Mouse (Mus musculus): ENCODE data around the gene Tnfaip1. TPM values are rescaled to one million over a fixed set of nuclear protein-coding genes. Genes with fewer than 3 reads are reported as not detected.

The Tnfaip1 gene
- polyA plus RNA-seq, 1 experiment from 2014 or later: 92.4 TPM

- no peak for DNase-seq (ENCODE audit: low spot score)
- H3K36me3 ChIP-seq: no peaks in the 10 kb centered on the region
- 85% methylated on average over 4 of the region's 4 CpGs for WGBS
- no peaks in the 10 kb centered on the region for H3K9me3 ChIP-seq (replicated peaks)
- H3K27me3 ChIP-seq (ENCODE audit: low read depth, poor library complexity, severe bottlenecking): no peaks in the 10 kb centered on the region
- no peak overlapping the region for H3K4me3 ChIP-seq
- H3K27ac ChIP-seq: no peak overlapping the region
- peaks cover 4% of the 10 kb centered on the region; the same call in 1 of the 2 replicates for H3K4me1 ChIP-seq
These were observed 19.9 kb upstream of the Tnfaip1 start for GRCm38 (mm10) chr11:78556070-78556469.

GRCm38 (mm10) chr11:78555623-78556022, 19.5 kb upstream of the Tnfaip1 start:
- 84% methylated on average over 3 of the region's 3 CpGs for WGBS

GRCm38 (mm10) chr11:78551059-78551398, 14.9 kb upstream of the Tnfaip1 start:
- Histone ChIP-seq H3K27ac (peak overlapping the region; percentile 91), H3K9me3 (replicated peaks) (no peaks in the 10 kb centered on the region), H3K4me3 (peak overlapping the region; percentile 78), H3K36me3 (peaks cover 9% of the 10 kb centered on the region; the same call in 1 of the 2 replicates), H3K4me1 (peaks cover 27% of the 10 kb centered on the region), H3K27me3 (ENCODE audit: low read depth, poor library complexity, severe bottlenecking) (no peaks in the 10 kb centered on the region)
- DNase-seq (ENCODE audit: low spot score): no peak
- WGBS: 34% methylated on average over 6 of the region's 6 CpGs

More at GRCm38 (mm10) chr11:78555623-78556022, 19.5 kb upstream of the Tnfaip1 start:
- Histone ChIP-seq H3K27me3 (ENCODE audit: low read depth, poor library complexity, severe bottlenecking) (no peaks in the 10 kb centered on the region), H3K4me1 (peaks cover 8% of the 10 kb centered on the region; the same call in 1 of the 2 replicates), H3K36me3 (no peaks in the 10 kb centered on the region), H3K27ac (no peak overlapping the region), H3K4me3 (no peak overlapping the region), H3K9me3 (replicated peaks) (no peaks in the 10 kb centered on the region)
- DNase-seq (ENCODE audit: low spot score): no peak

- peak; percentile 95 for DNase-seq (ENCODE audit: low spot score)
- peak within 1 kb of the TSS; percentile 91 for H3K27ac ChIP-seq
- H3K27me3 ChIP-seq (ENCODE audit: low read depth, poor library complexity, severe bottlenecking): no peaks in the 10 kb centered on the region
- whole genome bisulfite sequencing: under 1% methylated on average over 60 of the region's 60 CpGs
- no peaks in the 10 kb centered on the region for H3K9me3 ChIP-seq (replicated peaks)
- peaks cover 15% of the 10 kb centered on the region for H3K36me3 ChIP-seq
- H3K4me3 ChIP-seq: peak within 1 kb of the TSS; percentile 78
- peaks cover 27% of the 10 kb centered on the region for H3K4me1 ChIP-seq
These were observed 14.3 kb upstream of the Tnfaip1 start, which contains the start of gene Tmem97 for GRCm38 (mm10) chr11:78550168-78551058. Tmem97 (minus strand) TSS chr11:78550777.

- peaks cover 24% of the 10 kb centered on the region for H3K36me3 ChIP-seq
- no peaks in the 10 kb centered on the region for H3K27me3 ChIP-seq (ENCODE audit: low read depth, poor library complexity, severe bottlenecking)
- WGBS: 12% methylated on average over 5 of the region's 5 CpGs
- H3K4me1 ChIP-seq: peaks cover 29% of the 10 kb centered on the region
- no peak for DNase-seq (ENCODE audit: low spot score)
- H3K4me3 ChIP-seq: peak overlapping the region; percentile 78
- peak overlapping the region; percentile 91 for H3K27ac ChIP-seq
- no peaks in the 10 kb centered on the region for H3K9me3 ChIP-seq (replicated peaks)
These were observed 13.4 kb upstream of the Tnfaip1 start for GRCm38 (mm10) chr11:78549491-78549987.

- WGBS: 79% methylated on average over 2 of the region's 2 CpGs
- DNase-seq (ENCODE audit: low spot score): no peak
- peaks cover 29% of the 10 kb centered on the region for H3K4me1 ChIP-seq
- no peak overlapping the region for H3K27ac ChIP-seq
- H3K9me3 ChIP-seq (replicated peaks): no peaks in the 10 kb centered on the region
- peaks cover 39% of the 10 kb centered on the region for H3K36me3 ChIP-seq
- no peak overlapping the region for H3K4me3 ChIP-seq
- H3K27me3 ChIP-seq (ENCODE audit: low read depth, poor library complexity, severe bottlenecking): no peaks in the 10 kb centered on the region
These were observed 11.8 kb upstream of the Tnfaip1 start for GRCm38 (mm10) chr11:78547718-78548460.

GRCm38 (mm10) chr11:78545181-78545580, 9.0 kb upstream of the Tnfaip1 start:
- H3K36me3 ChIP-seq: peaks cover 65% of the 10 kb centered on the region

GRCm38 (mm10) chr11:78544449-78545111, 8.4 kb upstream of the Tnfaip1 start:
- WGBS: 93% methylated on average over 7 of the region's 7 CpGs
- H3K27me3 ChIP-seq (ENCODE audit: low read depth, poor library complexity, severe bottlenecking): no peaks in the 10 kb centered on the region
- no peak overlapping the region for H3K27ac ChIP-seq
- no peaks in the 10 kb centered on the region for H3K9me3 ChIP-seq (replicated peaks)
- peaks cover 20% of the 10 kb centered on the region for H3K4me1 ChIP-seq
- H3K4me3 ChIP-seq: no peak overlapping the region
- no peak for DNase-seq (ENCODE audit: low spot score)
- peaks cover 71% of the 10 kb centered on the region for H3K36me3 ChIP-seq

More at GRCm38 (mm10) chr11:78545181-78545580, 9.0 kb upstream of the Tnfaip1 start:
- WGBS: 72% methylated on average over 8 of the region's 8 CpGs
- Histone ChIP-seq H3K27ac (no peak overlapping the region), H3K4me1 (peaks cover 24% of the 10 kb centered on the region), H3K4me3 (no peak overlapping the region), H3K27me3 (ENCODE audit: low read depth, poor library complexity, severe bottlenecking) (no peaks in the 10 kb centered on the region), H3K9me3 (replicated peaks) (no peaks in the 10 kb centered on the region)
- DNase-seq (ENCODE audit: low spot score): no peak

- no peak overlapping the region for H3K4me3 ChIP-seq
- peaks cover 14% of the 10 kb centered on the region for H3K4me1 ChIP-seq
- 80% methylated on average over 3 of the region's 3 CpGs for WGBS
- no peak overlapping the region for H3K27ac ChIP-seq
- no peaks in the 10 kb centered on the region for H3K27me3 ChIP-seq (ENCODE audit: low read depth, poor library complexity, severe bottlenecking)
- H3K9me3 ChIP-seq (replicated peaks): no peaks in the 10 kb centered on the region
- H3K36me3 ChIP-seq: peaks cover 68% of the 10 kb centered on the region
- DNase-seq (ENCODE audit: low spot score): no peak
These were observed 4.2 kb upstream of the Tnfaip1 start for GRCm38 (mm10) chr11:78540358-78540757.

- Histone ChIP-seq H3K36me3 (peaks cover 46% of the 10 kb centered on the region), H3K9me3 (replicated peaks) (no peaks in the 10 kb centered on the region), H3K27me3 (ENCODE audit: low read depth, poor library complexity, severe bottlenecking) (no peaks in the 10 kb centered on the region), H3K4me3 (peak overlapping the region; percentile 92), H3K4me1 (peaks cover 24% of the 10 kb centered on the region), H3K27ac (peak overlapping the region; percentile 91)
- WGBS: 5% methylated on average over 14 of the region's 14 CpGs
- DNase-seq (ENCODE audit: low spot score): no peak
These were observed 555 bp upstream of the Tnfaip1 start for GRCm38 (mm10) chr11:78536690-78537084.

- DNase-seq (ENCODE audit: low spot score): no peak
- H3K36me3 ChIP-seq: peaks cover 45% of the 10 kb centered on the region
- WGBS: under 1% methylated on average over 23 of the region's 23 CpGs
These were observed 604 bp downstream of the Tnfaip1 start for GRCm38 (mm10) chr11:78535376-78536079.

GRCm38 (mm10) chr11:78534516-78534915, 1.6 kb downstream of the Tnfaip1 start:
- no peak for DNase-seq (ENCODE audit: low spot score)
- Histone ChIP-seq H3K27me3 (ENCODE audit: low read depth, poor library complexity, severe bottlenecking) (no peaks in the 10 kb centered on the region), H3K4me1 (peaks cover 24% of the 10 kb centered on the region), H3K27ac (no peak overlapping the region), H3K9me3 (replicated peaks) (no peaks in the 10 kb centered on the region), H3K36me3 (peaks cover 45% of the 10 kb centered on the region), H3K4me3 (peak overlapping the region; percentile 92)
- WGBS: 93% methylated on average over 4 of the region's 4 CpGs

More at GRCm38 (mm10) chr11:78535376-78536079, 604 bp downstream of the Tnfaip1 start:
- Histone ChIP-seq H3K4me3 (peak overlapping the region; percentile 92), H3K9me3 (replicated peaks) (no peaks in the 10 kb centered on the region), H3K4me1 (peaks cover 24% of the 10 kb centered on the region), H3K27me3 (ENCODE audit: low read depth, poor library complexity, severe bottlenecking) (no peaks in the 10 kb centered on the region), H3K27ac (peak overlapping the region; percentile 91)

Data from limb, embryonic 10.5 days (tissue).